Mouse (Mus musculus) midbrain, embryonic 16.5 days (tissue): ENCODE results near the gene Nlrx1. TPM values are rescaled to one million over a fixed set of nuclear protein-coding genes. Genes with fewer than 3 reads are reported as not detected.
"Not testable (repeated sequence)": the region's sequence is repeated elsewhere in the genome, so short reads cannot be mapped to it uniquely, and the experiment has no call there.

Source experiments
- ATAC-seq: fragments of 200-750 bp; cut with Nextera tagmentation; 2 replicates; pipeline ENCODE4 v1.8.0; 2017; ENCODE audit warnings: moderate TSS enrichment
- H3K27ac ChIP-seq: fragments of 300-500 bp; sonication (generic); 2 replicates; pipeline ENCODE4 v1.5.1; 2014; ENCODE audit warnings: mild to moderate bottlenecking, low read length, mixed read lengths
- H3K27me3 ChIP-seq: fragments of 300-500 bp; sonication (generic); 2 replicates; pipeline ENCODE4 v1.6.1; 2014; ENCODE audit warnings: low read depth, low read length, mixed read lengths; ENCODE audit not compliant: control insufficient read depth, insufficient read depth
- H3K36me3 ChIP-seq: fragments of 300-500 bp; sonication (generic); 2 replicates; pipeline ENCODE4 v1.6.1; 2014; ENCODE audit warnings: mild to moderate bottlenecking, low read length, moderate library complexity, mixed read lengths; ENCODE audit not compliant: control insufficient read depth, insufficient read depth
- H3K4me1 ChIP-seq: fragments of 300-500 bp; sonication (generic); 2 replicates; pipeline ENCODE4 v1.6.1; 2014; ENCODE audit warnings: mild to moderate bottlenecking, low read length, mixed read lengths; ENCODE audit not compliant: control insufficient read depth, insufficient read depth
- H3K4me2 ChIP-seq: fragments of 300-500 bp; sonication (generic); 2 replicates; pipeline ENCODE4 v1.6.1; 2014; ENCODE audit warnings: mild to moderate bottlenecking, low read length, mixed read lengths
- H3K4me3 ChIP-seq: fragments of 300-500 bp; sonication (generic); 2 replicates; pipeline ENCODE4 v1.5.1; 2014; ENCODE audit warnings: low read depth, mild to moderate bottlenecking, low read length, moderate library complexity, mixed read lengths
- H3K9ac ChIP-seq: fragments of 300-500 bp; sonication (generic); 2 replicates; pipeline ENCODE4 v1.6.1; 2014; ENCODE audit warnings: low read depth, low read length, mixed read lengths
- H3K9me3 ChIP-seq: fragments of 300-500 bp; sonication (generic); replicated peaks from 2 replicates; pipeline ENCODE4 v1.6.1; 2014; ENCODE audit warnings: mild to moderate bottlenecking, low read length, mixed read lengths; ENCODE audit not compliant: control insufficient read depth, poor library complexity, severe bottlenecking
- WGBS: fragments of 180-500 bp; shearing (Covaris S2); extraction: QIAGEN DNeasy Blood & Tissue Kit; methylation state at CpG from one replicate; pipeline ENCODE4 v1.1.7; 2014; 5-methylcytosine and 5-hydroxymethylcytosine counted together
- polyA plus RNA-seq: library from polyadenylated mRNA; unstranded; fragments of >200 nt; fragmentation: Nextera tagmentation; extraction: Ambion mirVana; gene quantifications from 2 replicates; pipeline ENCODE4 v1.2.1, GENCODE M21; 2015

Nlrx1 gene
- polyA plus RNA-seq, 1 experiment from 2014 or later = 5.1 TPM

DNA sequence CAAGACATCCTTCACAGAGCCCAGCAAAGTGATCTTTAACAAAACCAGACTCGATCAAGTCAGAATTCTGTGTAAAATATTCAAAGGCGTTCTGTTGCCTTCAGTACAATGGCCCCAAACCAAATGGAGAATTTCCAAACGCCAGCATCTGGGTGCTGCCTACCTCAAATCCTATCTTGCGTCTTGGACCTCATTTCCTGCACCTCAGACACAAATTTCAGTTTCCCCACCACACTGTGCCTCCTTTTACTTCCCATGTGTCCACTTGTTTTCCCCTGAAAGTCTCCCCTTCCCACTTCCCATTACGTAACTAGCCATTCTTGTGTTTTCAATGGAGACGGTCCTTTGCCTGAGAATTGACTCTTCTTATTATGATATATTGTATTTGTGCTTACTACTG is 38.1 kb upstream of the Nlrx1 start:
- H3K27me3 ChIP-seq = no peaks in the 10 kb centered on the region
- no peak overlapping the region for H3K4me3 ChIP-seq
- no peak overlapping the region for H3K4me2 ChIP-seq
- H3K9me3 ChIP-seq = no peaks in the 10 kb centered on the region
- no peak overlapping the region for H3K27ac ChIP-seq
- peaks cover 10% of the 10 kb centered on the region; the same call in 1 of the 2 replicates for H3K36me3 ChIP-seq
- WGBS = 92% methylated on average over 6 of the region's 6 CpGs
- peaks cover 13% of the 10 kb centered on the region for H3K4me1 ChIP-seq
- no peak for ATAC-seq
- H3K9ac ChIP-seq = no peak overlapping the region

DNA sequence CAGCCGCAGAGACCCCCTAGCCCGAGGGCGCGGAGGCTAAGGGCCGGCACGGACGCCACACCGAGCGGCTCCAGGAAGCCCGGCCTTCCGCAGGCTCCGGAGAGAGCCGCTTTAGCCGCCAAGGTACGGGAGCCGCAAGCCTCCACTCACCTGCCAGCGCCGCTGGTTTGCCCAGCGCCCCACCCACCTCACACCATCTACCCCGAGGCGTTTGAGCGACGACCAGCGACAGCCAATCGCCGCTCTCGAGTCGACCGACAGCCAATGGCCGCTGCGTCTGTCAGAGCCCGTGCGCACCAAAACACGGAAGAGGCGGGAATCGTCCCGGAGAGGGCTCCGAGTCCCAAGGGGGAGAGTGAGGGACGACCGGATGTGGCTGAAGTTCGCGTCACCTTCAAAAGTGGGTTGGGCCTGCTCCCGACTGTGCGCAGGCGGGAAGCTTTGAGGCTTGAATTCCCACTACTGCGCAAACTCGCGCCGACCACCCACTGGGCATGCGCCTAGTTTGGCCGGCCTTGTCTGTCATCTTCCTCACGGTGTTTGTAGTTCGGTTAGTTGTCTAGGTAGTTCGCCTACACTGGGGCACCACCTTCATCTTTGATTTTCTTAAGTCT is 37.2 kb upstream of the Nlrx1 start, which contains the start of gene Hinfp:
Gene Hinfp, minus strand, starts transcription at position 206 of the 614 bp plus-strand sequence.
- peak within 1 kb of the TSS; percentile 86 for H3K27ac ChIP-seq
- H3K4me2 ChIP-seq = peak within 1 kb of the TSS; percentile 66
- H3K4me3 ChIP-seq = peak within 1 kb of the TSS; percentile 91
- H3K36me3 ChIP-seq = peaks cover 8% of the 10 kb centered on the region; the same call in 1 of the 2 replicates
- peaks cover 13% of the 10 kb centered on the region for H3K4me1 ChIP-seq
- H3K27me3 ChIP-seq = no peaks in the 10 kb centered on the region
- WGBS = under 1% methylated on average over 50 of the region's 54 CpGs
- ATAC-seq = peak; percentile 98
- peak within 1 kb of the TSS; percentile 95 for H3K9ac ChIP-seq
- no peaks in the 10 kb centered on the region for H3K9me3 ChIP-seq

DNA sequence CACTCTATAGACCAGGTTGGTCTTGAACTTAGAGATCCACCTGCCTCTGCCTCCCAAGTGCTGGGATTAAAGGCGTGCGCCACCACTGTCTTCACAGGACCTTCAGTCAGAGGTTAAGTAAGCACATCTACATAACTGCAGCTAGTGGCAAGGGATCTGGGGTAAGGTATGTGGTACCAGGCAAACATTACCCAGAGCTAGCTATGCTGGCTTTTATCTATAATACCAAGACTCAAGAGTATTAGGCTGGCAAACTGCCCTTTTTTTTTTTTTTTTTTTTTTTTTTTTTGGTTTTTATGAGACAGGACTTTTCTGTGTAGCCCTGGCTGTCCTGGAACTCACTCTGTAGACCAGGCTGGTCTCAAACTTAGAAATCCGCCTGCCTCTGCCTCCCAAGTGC is 31.6 kb upstream of the Nlrx1 start:
- not testable (repeated sequence) for H3K4me2 ChIP-seq, H3K4me3 ChIP-seq, ATAC-seq, H3K9ac ChIP-seq, H3K27ac ChIP-seq, H3K27me3 ChIP-seq, H3K9me3 ChIP-seq
- peaks cover 48% of the 10 kb centered on the region for H3K36me3 ChIP-seq
- H3K4me1 ChIP-seq = peaks cover 13% of the 10 kb centered on the region
- WGBS = 99% methylated on average over 3 of the region's 3 CpGs

DNA sequence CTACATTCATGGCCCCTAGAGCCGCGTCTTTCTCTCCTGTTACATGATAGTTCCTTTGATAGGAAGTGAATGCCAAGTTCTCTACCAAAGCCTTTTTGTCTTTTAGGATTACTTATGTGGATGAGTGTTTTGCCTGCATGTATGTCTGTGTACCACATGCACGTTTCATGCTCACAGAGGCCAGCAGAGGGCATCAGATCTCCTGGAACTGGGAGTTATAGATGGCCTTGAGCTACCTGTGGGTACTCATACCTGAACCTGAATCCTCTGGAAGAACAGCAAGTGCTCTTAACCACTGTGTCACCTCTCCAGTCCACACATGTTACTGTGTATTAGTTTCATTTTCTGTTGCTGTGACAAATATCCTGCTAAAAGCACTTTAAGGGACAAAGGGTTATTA is 24.1 kb upstream of the Nlrx1 start:
- 63% methylated on average over 3 of the region's 3 CpGs for WGBS
- no peaks in the 10 kb centered on the region for H3K9me3 ChIP-seq
- no peak for ATAC-seq
- H3K27ac ChIP-seq = no peak overlapping the region
- no peak overlapping the region for H3K4me2 ChIP-seq
- no peak overlapping the region for H3K4me3 ChIP-seq
- peaks cover 11% of the 10 kb centered on the region for H3K4me1 ChIP-seq
- H3K9ac ChIP-seq = no peak overlapping the region
- H3K27me3 ChIP-seq = no peaks in the 10 kb centered on the region
- H3K36me3 ChIP-seq = peaks cover 30% of the 10 kb centered on the region

DNA sequence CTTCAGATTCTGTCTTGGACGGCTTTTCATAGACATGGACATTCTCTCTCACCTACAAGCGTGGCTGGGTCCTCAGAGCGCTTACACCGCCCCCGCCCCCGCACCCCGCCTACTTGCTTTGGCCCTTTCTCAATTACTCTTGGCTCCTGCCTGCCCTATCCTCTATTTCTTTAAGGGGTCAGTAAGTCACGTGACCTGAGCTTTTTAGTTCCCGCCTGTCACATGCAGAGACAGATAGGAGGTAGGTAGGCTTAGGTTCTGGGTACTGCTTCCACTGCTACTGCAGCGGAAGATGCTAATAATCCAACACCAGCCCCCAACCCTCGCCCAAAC is 20.5 kb upstream of the Nlrx1 start:
- no peaks in the 10 kb centered on the region for H3K27me3 ChIP-seq
- WGBS = 5% methylated on average over 11 of the region's 11 CpGs
- H3K4me2 ChIP-seq = peak overlapping the region; percentile 97
- H3K9ac ChIP-seq = peak overlapping the region; percentile 98
- peak overlapping the region; percentile 87 for H3K27ac ChIP-seq
- peak overlapping the region; percentile 95 for H3K4me3 ChIP-seq
- peaks cover 6% of the 10 kb centered on the region for H3K36me3 ChIP-seq
- H3K9me3 ChIP-seq = no peaks in the 10 kb centered on the region
- no peak for ATAC-seq
- peaks cover 28% of the 10 kb centered on the region for H3K4me1 ChIP-seq

DNA sequence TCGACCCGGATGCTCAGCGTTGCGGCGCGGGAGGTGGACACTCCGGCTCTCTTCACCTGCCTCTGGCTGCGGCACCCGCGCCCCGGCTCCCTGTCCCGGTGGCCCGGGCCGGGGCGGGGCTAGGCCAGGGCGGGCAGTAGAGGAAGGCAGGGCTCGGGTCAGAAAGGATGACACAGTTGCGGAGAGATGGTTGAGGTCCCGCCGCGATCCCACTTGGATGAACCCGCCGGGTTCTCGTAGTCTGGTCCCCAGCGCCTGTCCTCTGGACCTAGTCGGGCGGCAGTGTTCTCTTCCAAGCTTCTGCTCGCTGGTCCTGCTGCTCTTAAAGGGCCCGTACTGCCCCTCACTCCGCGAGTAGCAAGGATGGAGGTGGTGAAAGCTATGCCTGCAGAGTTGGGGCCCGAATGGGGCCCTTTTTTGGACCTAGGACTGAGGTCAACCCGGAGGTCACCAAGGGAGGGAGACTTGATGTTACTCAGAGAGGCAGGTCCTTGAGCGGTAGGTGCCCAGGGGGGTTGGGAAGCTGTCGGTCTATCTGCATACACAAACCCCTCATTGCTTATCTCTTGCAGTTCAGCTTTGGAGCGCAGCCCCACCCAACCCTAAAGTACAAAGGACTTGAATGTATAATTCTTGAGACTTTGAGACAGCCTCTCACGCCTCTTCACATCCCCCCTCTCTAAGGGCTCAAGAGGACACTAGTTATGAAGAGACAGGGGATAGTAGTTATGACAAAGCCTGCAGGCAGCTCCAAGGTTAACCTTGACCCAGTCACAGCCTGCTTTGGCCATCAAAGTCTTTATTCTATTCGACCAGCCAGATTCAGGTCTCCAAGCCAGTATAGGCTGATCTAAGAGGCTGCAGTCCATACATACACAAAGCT is 19.9 kb upstream of the Nlrx1 start, which contains the start of gene Abcg4:
Gene Abcg4, minus strand, starts transcription at position 540 of the 883 bp plus-strand sequence.
- H3K4me3 ChIP-seq = peak within 1 kb of the TSS; percentile 95
- peak within 1 kb of the TSS; percentile 98 for H3K9ac ChIP-seq
- under 1% methylated on average over 38 of the region's 38 CpGs for WGBS
- no peaks in the 10 kb centered on the region for H3K9me3 ChIP-seq
- peaks cover 28% of the 10 kb centered on the region for H3K4me1 ChIP-seq
- H3K36me3 ChIP-seq = peaks cover 6% of the 10 kb centered on the region
- H3K4me2 ChIP-seq = peak within 1 kb of the TSS; percentile 97
- H3K27ac ChIP-seq = peak within 1 kb of the TSS; percentile 87
- peak; percentile 70 for ATAC-seq
- no peaks in the 10 kb centered on the region for H3K27me3 ChIP-seq

DNA sequence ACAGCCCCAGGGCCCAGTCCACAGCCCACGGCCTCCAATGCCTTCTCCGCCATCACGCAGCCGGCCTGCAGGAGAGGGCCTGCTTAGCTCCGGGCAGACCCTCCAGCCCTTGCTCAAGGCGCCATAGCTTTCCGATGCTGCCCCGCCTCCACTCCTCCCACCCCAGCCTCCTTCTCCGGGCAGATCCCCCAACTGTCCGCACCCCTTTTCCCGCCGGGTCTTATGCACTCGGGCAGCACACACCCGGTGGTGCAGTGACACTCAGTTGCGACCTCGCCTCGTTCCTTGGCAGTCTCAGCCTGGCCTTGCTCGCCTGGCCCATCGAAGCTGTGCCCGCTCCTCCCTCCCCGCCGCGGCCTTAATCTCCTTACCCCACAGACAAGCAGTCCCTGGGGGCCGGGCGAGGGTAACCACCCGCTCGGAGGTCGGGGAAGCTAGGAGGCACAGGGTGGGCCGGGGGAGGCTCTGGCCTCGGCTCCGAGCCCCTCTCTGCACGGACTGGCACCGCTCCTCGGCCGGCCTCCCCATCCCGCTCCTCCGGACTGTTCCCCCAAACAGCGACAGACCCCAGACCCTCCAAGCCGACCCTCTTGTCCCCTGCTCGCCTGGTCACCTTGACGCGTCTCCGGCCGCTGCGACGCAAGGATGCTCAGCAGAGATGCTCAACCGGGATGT is 19.1 kb upstream of the Nlrx1 start:
- no peaks in the 10 kb centered on the region for H3K9me3 ChIP-seq
- H3K4me3 ChIP-seq = peak overlapping the region; percentile 95
- H3K27ac ChIP-seq = peak overlapping the region; percentile 87
- ATAC-seq = peak; percentile 59
- H3K36me3 ChIP-seq = peaks cover 6% of the 10 kb centered on the region; the same call in 1 of the 2 replicates
- peak overlapping the region; percentile 98 for H3K9ac ChIP-seq
- no peaks in the 10 kb centered on the region for H3K27me3 ChIP-seq
- H3K4me2 ChIP-seq = peak overlapping the region; percentile 97
- peaks cover 28% of the 10 kb centered on the region for H3K4me1 ChIP-seq
- under 1% methylated on average over 47 of the region's 47 CpGs for WGBS

DNA sequence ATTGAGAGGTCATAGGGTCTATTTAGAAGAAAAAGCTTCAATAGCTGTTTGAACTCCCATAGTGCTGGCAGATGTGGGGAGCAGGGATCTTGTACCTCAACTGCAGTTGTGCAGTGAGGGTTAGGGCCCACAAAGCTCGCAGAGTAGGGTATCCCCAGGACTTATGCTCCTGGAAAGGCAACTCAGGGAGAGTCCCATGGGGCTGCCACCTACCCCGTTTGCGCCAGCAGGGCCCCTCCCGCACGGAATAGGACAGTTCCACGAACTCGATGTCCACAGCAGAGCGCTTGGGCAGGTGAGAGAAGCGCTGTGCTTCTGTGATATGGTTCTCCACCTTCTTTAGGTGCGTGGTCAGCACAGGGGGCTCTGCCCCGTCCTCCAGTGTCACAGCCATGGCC is 18.6 kb upstream of the Nlrx1 start:
- H3K4me3 ChIP-seq = peak overlapping the region; percentile 95
- peak overlapping the region; percentile 97 for H3K4me2 ChIP-seq
- 8% methylated on average over 11 of the region's 11 CpGs for WGBS
- H3K27me3 ChIP-seq = no peaks in the 10 kb centered on the region
- peaks cover 6% of the 10 kb centered on the region; the same call in 1 of the 2 replicates for H3K36me3 ChIP-seq
- H3K9ac ChIP-seq = peak overlapping the region; percentile 98
- peak overlapping the region; percentile 87 for H3K27ac ChIP-seq
- peaks cover 28% of the 10 kb centered on the region for H3K4me1 ChIP-seq
- no peak; the same call in 1 of the 2 replicates for ATAC-seq
- no peaks in the 10 kb centered on the region for H3K9me3 ChIP-seq
